Mouse (Mus musculus): Measurements from ENCODE around the gene Zfp72. TPM values are rescaled to one million over a fixed set of nuclear protein-coding genes. Genes with fewer than 3 reads are reported as not detected.

Zfp72 gene
- total RNA-seq, 1 experiment from 2014 or later: 1.3 TPM

Other genes starting within 250 kb of the Zfp72 start
- 62.8 to 81.6 TPM (median 63.1 TPM) in 3 replicates for gene Exoc3, start 182.1 kb downstream of the Zfp72 start, total RNA-seq (2017)
- 0.48 to 0.85 TPM (median 0.49 TPM) in 3 replicates for gene Ahrr, start 98.5 kb downstream of the Zfp72 start, total RNA-seq (2017)
- gene Pdcd6, start 73.3 kb downstream of the Zfp72 start, total RNA-seq (2017): 116 to 130 TPM (median 125 TPM) in 3 replicates
- gene Sdha, start 40.6 kb downstream of the Zfp72 start, total RNA-seq (2017): 266 to 290 TPM (median 273 TPM) in 3 replicates
- 30.2 to 39.4 TPM (median 31.4 TPM) in 3 replicates for gene Ccdc127, start 40.5 kb downstream of the Zfp72 start, total RNA-seq (2017)
- 0.19 TPM in 1 of 3 replicates, not detected in the others for gene Lrrc14b, start 26.8 kb downstream of the Zfp72 start, total RNA-seq (2017)
- gene Ftl1-ps1, start 8.9 kb upstream of the Zfp72 start, total RNA-seq (2017): 28.5 to 49.4 TPM (median 42.7 TPM) in 3 replicates
- 6.8 to 14.9 TPM (median 14.5 TPM) in 3 replicates for gene Zfp825, start 103.2 kb upstream of the Zfp72 start, total RNA-seq (2017)
- 68.3 to 110 TPM (median 87.4 TPM) in 3 replicates for gene Erap1, start 248.7 kb upstream of the Zfp72 start, total RNA-seq (2017)